Mouse (Mus musculus) liver, embryonic 16.5 days (tissue): ENCODE results near the gene Atxn2. TPM values are rescaled to one million over a fixed set of nuclear protein-coding genes. Genes with fewer than 3 reads are reported as not detected.

Experiments
- ATAC-seq: fragments of 200-750 bp; cut with Nextera tagmentation; 2 replicates; pipeline ENCODE4 v1.8.0; 2017; ENCODE audit warnings: low read depth, mild to moderate bottlenecking, moderate number of reproducible peaks, moderate library complexity
- H3K27ac ChIP-seq: fragments of 300-500 bp; sonication (generic); 2 replicates; pipeline ENCODE4 v1.5.1; 2014; ENCODE audit warnings: mild to moderate bottlenecking, low read length
- H3K27me3 ChIP-seq: fragments of 300-500 bp; sonication (generic); 2 replicates; pipeline ENCODE4 v1.6.1; 2014; ENCODE audit warnings: low read depth, low read length, mixed read lengths; ENCODE audit not compliant: control insufficient read depth, insufficient read depth
- H3K36me3 ChIP-seq: fragments of 300-500 bp; sonication (generic); 2 replicates; pipeline ENCODE4 v1.6.1; 2014; ENCODE audit warnings: mild to moderate bottlenecking; ENCODE audit not compliant: control insufficient read depth, insufficient read depth
- H3K4me1 ChIP-seq: fragments of 300-500 bp; sonication (generic); 2 replicates; pipeline ENCODE4 v1.6.1; 2014; ENCODE audit warnings: low read depth, low read length, mixed read lengths; ENCODE audit not compliant: control insufficient read depth
- H3K4me2 ChIP-seq: fragments of 300-500 bp; sonication (generic); 2 replicates; pipeline ENCODE4 v1.6.1; 2014; ENCODE audit warnings: low read depth, low read length, mixed read lengths
- H3K4me3 ChIP-seq: fragments of 300-500 bp; sonication (generic); 2 replicates; pipeline ENCODE4 v1.5.1; 2014; ENCODE audit warnings: low read depth, mild to moderate bottlenecking, low read length
- H3K9ac ChIP-seq: fragments of 300-500 bp; sonication (generic); 2 replicates; pipeline ENCODE4 v1.6.1; 2014; ENCODE audit warnings: low read depth, low read length
- H3K9me3 ChIP-seq: fragments of 300-500 bp; sonication (generic); replicated peaks from 2 replicates; pipeline ENCODE4 v1.6.1; 2016; ENCODE audit warnings: low read length; ENCODE audit not compliant: control insufficient read depth
- WGBS: fragments of 180-500 bp; shearing (Covaris S2); extraction: QIAGEN DNeasy Blood & Tissue Kit; methylation state at CpG from one replicate; pipeline ENCODE4 v1.1.7; 2014; ENCODE audit not compliant: insufficient replicate concordance; 5-methylcytosine and 5-hydroxymethylcytosine counted together
- polyA plus RNA-seq: library from polyadenylated mRNA; unstranded; fragments of >200 nt; fragmentation: Nextera tagmentation; extraction: Ambion mirVana; gene quantifications from 2 replicates; pipeline ENCODE4 v1.2.1, GENCODE M21; 2015

Atxn2 gene
- polyA plus RNA-seq, 1 experiment from 2014 or later = 14.6 TPM

- peak overlapping the region; percentile 97 for H3K27ac ChIP-seq
- peak overlapping the region; percentile 68 for H3K4me2 ChIP-seq
- WGBS = 21% methylated on average over 8 of the region's 8 CpGs
- H3K36me3 ChIP-seq = no peaks in the 10 kb centered on the region
- H3K9me3 ChIP-seq = no peaks in the 10 kb centered on the region
- H3K27me3 ChIP-seq = no peaks in the 10 kb centered on the region
- ATAC-seq = peak; percentile 89
- peaks cover 38% of the 10 kb centered on the region for H3K4me1 ChIP-seq
- H3K9ac ChIP-seq = peak overlapping the region; percentile 62
- peak overlapping the region; percentile 33 for H3K4me3 ChIP-seq
These were observed 9.9 kb upstream of the Atxn2 start for GRCm38 (mm10) chr5:121701111-121701769.

- no peak for ATAC-seq
- no peaks in the 10 kb centered on the region for H3K36me3 ChIP-seq
- no peak overlapping the region for H3K4me2 ChIP-seq
- H3K9me3 ChIP-seq = no peaks in the 10 kb centered on the region
- WGBS = 52% methylated on average over 1 of the region's 1 CpGs
- no peaks in the 10 kb centered on the region for H3K27me3 ChIP-seq
- no peak overlapping the region for H3K4me3 ChIP-seq
- peaks cover 38% of the 10 kb centered on the region for H3K4me1 ChIP-seq
- no peak overlapping the region for H3K9ac ChIP-seq
- no peak overlapping the region for H3K27ac ChIP-seq
These were observed 7.8 kb upstream of the Atxn2 start for GRCm38 (mm10) chr5:121703341-121703740.

GRCm38 (mm10) chr5:121704512-121705248, 6.5 kb upstream of the Atxn2 start:
- no peaks in the 10 kb centered on the region for H3K27me3 ChIP-seq
- no peak overlapping the region for H3K27ac ChIP-seq
- H3K36me3 ChIP-seq = no peaks in the 10 kb centered on the region
- peak overlapping the region; percentile 53 for H3K4me2 ChIP-seq
- peak overlapping the region; percentile 5; the same call in 1 of the 2 replicates for H3K9ac ChIP-seq
- H3K9me3 ChIP-seq = no peaks in the 10 kb centered on the region
- WGBS = 14% methylated on average over 20 of the region's 20 CpGs
- H3K4me1 ChIP-seq = peaks cover 38% of the 10 kb centered on the region
- no peak overlapping the region; the same call in 1 of the 2 replicates for H3K4me3 ChIP-seq
- no peak for ATAC-seq

GRCm38 (mm10) chr5:121710402-121710801, 735 bp upstream of the Atxn2 start:
- no peaks in the 10 kb centered on the region for H3K27me3 ChIP-seq
- peak overlapping the region; percentile 80 for H3K4me3 ChIP-seq
- no peaks in the 10 kb centered on the region for H3K36me3 ChIP-seq
- no peak for ATAC-seq
- WGBS = 58% methylated on average over 2 of the region's 2 CpGs
- peak overlapping the region; percentile 79 for H3K4me2 ChIP-seq
- no peaks in the 10 kb centered on the region for H3K9me3 ChIP-seq
- H3K27ac ChIP-seq = peak overlapping the region; percentile 50; the same call in 1 of the 2 replicates
- H3K4me1 ChIP-seq = peaks cover 26% of the 10 kb centered on the region
- no peak overlapping the region for H3K9ac ChIP-seq

- peak overlapping the region; percentile 80 for H3K4me3 ChIP-seq
- no peaks in the 10 kb centered on the region for H3K36me3 ChIP-seq
- no peak for ATAC-seq
- H3K9ac ChIP-seq = peak overlapping the region; percentile 96
- H3K27me3 ChIP-seq = no peaks in the 10 kb centered on the region
- peaks cover 26% of the 10 kb centered on the region for H3K4me1 ChIP-seq
- peak overlapping the region; percentile 79 for H3K4me2 ChIP-seq
- no peaks in the 10 kb centered on the region for H3K9me3 ChIP-seq
- H3K27ac ChIP-seq = peak overlapping the region; percentile 94
- WGBS = 0% methylated on average over 12 of the region's 12 CpGs
These were observed 325 bp upstream of the Atxn2 start for GRCm38 (mm10) chr5:121710851-121711173.

- Histone ChIP-seq H3K4me1 (peaks cover 32% of the 10 kb centered on the region), H3K27ac (peak overlapping the region; percentile 94), H3K9me3 (no peaks in the 10 kb centered on the region), H3K27me3 (no peaks in the 10 kb centered on the region), H3K4me2 (peak overlapping the region; percentile 97), H3K36me3 (no peaks in the 10 kb centered on the region), H3K9ac (peak overlapping the region; percentile 96), H3K4me3 (peak overlapping the region; percentile 80)
- WGBS = 1% methylated on average over 30 of the region's 57 CpGs
- ATAC-seq = peak; percentile 64
These were observed 743 bp downstream of the Atxn2 start for GRCm38 (mm10) chr5:121711928-121712231.

- peak overlapping the region; percentile 94 for H3K27ac ChIP-seq
- no peaks in the 10 kb centered on the region for H3K9me3 ChIP-seq
- H3K4me3 ChIP-seq = peak overlapping the region; percentile 80
- H3K4me2 ChIP-seq = peak overlapping the region; percentile 97
- WGBS = 1% methylated on average over 28 of the region's 66 CpGs
- peak; percentile 12; the same call in 1 of the 2 replicates for ATAC-seq
- H3K36me3 ChIP-seq = peaks cover 1% of the 10 kb centered on the region; the same call in 1 of the 2 replicates
- no peaks in the 10 kb centered on the region for H3K27me3 ChIP-seq
- peak overlapping the region; percentile 96 for H3K9ac ChIP-seq
- peaks cover 32% of the 10 kb centered on the region for H3K4me1 ChIP-seq
These were observed 1.2 kb downstream of the Atxn2 start for GRCm38 (mm10) chr5:121712232-121712933.

GRCm38 (mm10) chr5:121712934-121713538, 1.9 kb downstream of the Atxn2 start:
- WGBS = 2% methylated on average over 24 of the region's 32 CpGs
- Histone ChIP-seq H3K27ac (peak overlapping the region; percentile 94), H3K27me3 (no peaks in the 10 kb centered on the region), H3K4me1 (peaks cover 32% of the 10 kb centered on the region), H3K9ac (peak overlapping the region; percentile 96), H3K9me3 (no peaks in the 10 kb centered on the region), H3K4me3 (peak overlapping the region; percentile 80), H3K4me2 (peak overlapping the region; percentile 97), H3K36me3 (peaks cover 2% of the 10 kb centered on the region)
- ATAC-seq = no peak
